Comparison of ENCODE assay signal across 31 mouse cellular contexts in the genomic region with DNA sequence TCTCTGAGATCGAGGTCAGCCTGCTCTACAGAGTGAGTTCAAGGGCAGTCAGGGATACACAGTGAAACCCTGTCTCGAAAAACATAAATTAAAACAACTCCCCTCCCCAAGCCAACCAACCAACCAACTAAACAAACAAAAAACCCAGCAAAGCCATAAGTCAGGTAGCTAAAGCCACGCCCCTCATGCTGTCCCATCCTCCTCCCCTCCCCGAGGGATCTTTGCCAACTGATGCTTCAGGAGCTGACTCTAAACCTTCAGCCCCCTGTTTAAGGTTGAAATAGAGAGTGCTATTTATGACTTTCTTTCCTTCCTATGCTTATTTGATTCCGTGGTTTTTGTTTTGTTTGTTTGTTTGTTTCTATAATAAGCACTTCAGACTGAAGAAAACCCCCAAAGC. TPM values are rescaled to one million over a fixed set of nuclear protein-coding genes. Genes with fewer than 3 reads are reported as not detected.
DNase-seq lines count a peak whose midpoint lies in the region; ATAC-seq and TF ChIP-seq lines count a peak whose summit lies in the region.
"Had no signal": no experiment of that assay in that cellular context is flagged by ENCODE, and none has a peak within 500 bp of the region (broad histone marks: within the 10 kb centered on the region; RNA-seq: fewer than 3 reads in every experiment).

No protein-coding gene starts in this region.

- peaks cover 45% of the 10 kb centered on the region for H3K4me1 ChIP-seq in cerebellum, adult 2 months (ENCODE audit: control insufficient read depth, insufficient read depth, low read length)
- H3K4me1 ChIP-seq in hindbrain, embryonic 15.5 days (replicated peaks), result peaks cover 51% of the 10 kb centered on the region
- H3K4me1 ChIP-seq in hindbrain, postnatal 0 days (ENCODE audit: insufficient read depth, low read length), result peaks cover 33% of the 10 kb centered on the region
- H3K4me1 ChIP-seq: embryonic facial prominence, embryonic 12.5 days; intestine, embryonic 15.5 days had no signal

- ATAC-seq in cerebellum, adult (ENCODE audit: insufficient number of reproducible peaks, low FRiP score, low TSS enrichment), result no peak
- no peak for ATAC-seq in hindbrain, embryonic 15.5 days (ENCODE audit: low FRiP score, low read depth)
- no peak for ATAC-seq in hindbrain, postnatal 0 days
- ATAC-seq: activated CD4-positive, CD25-positive, alpha-beta regulatory T cell, adult 4 months; forebrain, embryonic 14.5 days; forebrain, postnatal 0 days; intestine, embryonic 15.5 days had no signal

- H3K36me3 ChIP-seq in hindbrain, embryonic 15.5 days, result peaks cover 28% of the 10 kb centered on the region
- peaks cover 17% of the 10 kb centered on the region; the same call in 1 of the 2 replicates for H3K36me3 ChIP-seq in hindbrain, postnatal 0 days (ENCODE audit: insufficient read depth, low read length)

- peak; percentile 35 to 49 for DNase-seq in cerebellum, adult 2 months
- DNase-seq in cerebellum, postnatal 36 days, result no peak
- peak; percentile 48 to 52 for DNase-seq in cerebellum, postnatal 14 days
- DNase-seq in hindbrain, postnatal 0 days (ENCODE audit: low spot score), result no peak
- peak; percentile 58 for DNase-seq in brain, adult 2 months (ENCODE audit: low read depth, low spot score)
- DNase-seq: adrenal gland, adult 8-10 months; adrenal gland, postnatal 25 days; cerebellum, adult 11-12 months; forebrain, postnatal 0 days; gastrocnemius, adult 2 months; gastrocnemius, postnatal 14 days; heart, adult 11 months; kidney, adult 11 months had no signal

- 57% methylated on average over 5 of the region's 5 CpGs for WGBS in cerebellum, adult 2 months
- 92% methylated on average over 5 of the region's 5 CpGs for WGBS in hindbrain, embryonic 15.5 days
- WGBS in hindbrain, postnatal 0 days, result 93% methylated on average over 5 of the region's 5 CpGs

- no peak overlapping the region for H3K4me3 ChIP-seq in cerebellum, adult 2 months (replicated peaks; ENCODE audit: insufficient read depth, low read depth, low read length)
- H3K4me3 ChIP-seq in hindbrain, embryonic 15.5 days, result no peak overlapping the region
- no peak overlapping the region for H3K4me3 ChIP-seq in hindbrain, postnatal 0 days (ENCODE audit: low read length)
- H3K4me3 ChIP-seq: embryonic facial prominence, embryonic 12.5 days; embryonic facial prominence, embryonic 15.5 days; gastrocnemius, adult 2 months; intestine, embryonic 15.5 days had no signal

- H3K27ac ChIP-seq in cerebellum, adult 2 months (ENCODE audit: insufficient read depth, low read length), result peak overlapping the region; percentile 57
- 0 out of 2 replicates have a peak overlapping the region, but pooled peaks have one; percentile 3 for H3K27ac ChIP-seq in hindbrain, embryonic 15.5 days (replicated peaks)
- no peak overlapping the region for H3K27ac ChIP-seq in hindbrain, postnatal 0 days
- H3K27ac ChIP-seq: embryonic facial prominence, embryonic 12.5 days; embryonic facial prominence, embryonic 15.5 days; gastrocnemius, adult 2 months; hindbrain, embryonic 14.5 days; intestine, embryonic 15.5 days had no signal

- no peaks in the 10 kb centered on the region for H3K9me3 ChIP-seq in hindbrain, embryonic 15.5 days
- no peaks in the 10 kb centered on the region for H3K9me3 ChIP-seq in hindbrain, postnatal 0 days (ENCODE audit: low read length)
- H3K9me3 ChIP-seq: embryonic facial prominence, embryonic 12.5 days; embryonic facial prominence, embryonic 15.5 days; intestine, embryonic 15.5 days had no signal

- TF ChIP-seq CTCF in cerebellum, adult 2 months (IDR thresholded peaks at IDR 0.05; ENCODE audit: borderline replicate concordance, insufficient read depth, low read depth, low read length), result no peak
- TF ChIP-seq CTCF in hindbrain, postnatal 0 days (IDR thresholded peaks at IDR 0.05; ENCODE audit: low read depth), result no peak

- H3K4me2 ChIP-seq in hindbrain, embryonic 15.5 days, result no peak overlapping the region
- no peak overlapping the region for H3K4me2 ChIP-seq in hindbrain, postnatal 0 days (ENCODE audit: low read depth, low read length)
- H3K4me2 ChIP-seq: embryonic facial prominence, embryonic 12.5 days; embryonic facial prominence, embryonic 15.5 days; heart, embryonic 11.5 days; hindbrain, embryonic 14.5 days; intestine, embryonic 15.5 days had no signal

- H3K27me3 ChIP-seq in cerebellum, adult 2 months (ENCODE audit: control insufficient read depth, insufficient read depth, low read length), result no peaks in the 10 kb centered on the region
- H3K27me3 ChIP-seq in hindbrain, embryonic 15.5 days, result no peaks in the 10 kb centered on the region
- no peaks in the 10 kb centered on the region for H3K27me3 ChIP-seq in hindbrain, postnatal 0 days (ENCODE audit: insufficient read depth, low read length)
- H3K27me3 ChIP-seq: embryonic facial prominence, embryonic 12.5 days; embryonic facial prominence, embryonic 15.5 days; intestine, embryonic 15.5 days had no signal

- no peak for TF ChIP-seq POLR2A in cerebellum, adult 2 months (IDR thresholded peaks at IDR 0.05; ENCODE audit: borderline replicate concordance, insufficient read depth, low read length)

- no peak overlapping the region for H3K9ac ChIP-seq in hindbrain, embryonic 15.5 days
- no peak overlapping the region for H3K9ac ChIP-seq in hindbrain, postnatal 0 days (replicated peaks; ENCODE audit: low read length)
- H3K9ac ChIP-seq: embryonic facial prominence, embryonic 12.5 days; embryonic facial prominence, embryonic 15.5 days; forebrain, postnatal 0 days; intestine, embryonic 15.5 days had no signal

RNA-seq across cellular contexts. Expression of a gene that starts 32.1 kb away (rescaled TPM):
- 38.3 and 50.1 TPM in 2 replicates for polyA plus RNA-seq in cerebellum, adult 2 months (2012; rRNA removed)
- 5.2 and 6.3 TPM in 2 replicates for polyA plus RNA-seq in hindbrain, embryonic 15.5 days (2015; fragmentation: Nextera tagmentation; extraction: Ambion mirVana)
- total RNA-seq in hindbrain, postnatal 0 days (2014; rRNA removed), result 120 and 151 TPM in 2 replicates
- polyA plus RNA-seq in hindbrain, postnatal 0 days (2015; fragmentation: Nextera tagmentation; extraction: Ambion mirVana), result 3.5 and 3.6 TPM in 2 replicates

RNA-seq across cellular contexts. Expression of a gene that starts 39.9 kb away (rescaled TPM):
- 6.0 and 7.1 TPM in 2 replicates for polyA plus RNA-seq in cerebellum, adult 2 months (2012; rRNA removed)
- not detected in 2 replicates for polyA plus RNA-seq in hindbrain, embryonic 15.5 days (2015; fragmentation: Nextera tagmentation; extraction: Ambion mirVana)
- not detected in 2 replicates for total RNA-seq in hindbrain, postnatal 0 days (2014; rRNA removed)
- 0.43 TPM in 1 of 2 replicates, not detected in the other for polyA plus RNA-seq in hindbrain, postnatal 0 days (2015; fragmentation: Nextera tagmentation; extraction: Ambion mirVana)
- total RNA-seq: adrenal gland, adult 8-10 months; adrenal gland, postnatal 25 days; common myeloid progenitor, adult 5-6 weeks; ES-E14; forebrain, postnatal 0 days; gastrocnemius, adult 2 months; gastrocnemius, postnatal 14 days; gastrocnemius, postnatal 4 days; heart, adult 8-10 months; heart, postnatal 25 days; hematopoietic stem cell, adult 5-6 weeks had no signal
- polyA plus RNA-seq: activated CD4-positive, CD25-positive, alpha-beta regulatory T cell, adult 4 months; embryonic facial prominence, embryonic 12.5 days; embryonic facial prominence, embryonic 15.5 days; forebrain, embryonic 11.5 days; forebrain, embryonic 14.5 days; forebrain, postnatal 0 days; heart, embryonic 14.5 days; heart, postnatal 0 days; hindbrain, embryonic 14.5 days; intestine, embryonic 15.5 days had no signal

RNA-seq across cellular contexts. Expression of a gene that starts 40.0 kb away (rescaled TPM):
- 4.6 and 4.8 TPM in 2 replicates for polyA plus RNA-seq in cerebellum, adult 2 months (2012; rRNA removed)
- polyA plus RNA-seq in hindbrain, embryonic 15.5 days (2015; fragmentation: Nextera tagmentation; extraction: Ambion mirVana), result 11.0 and 13.2 TPM in 2 replicates
- total RNA-seq in hindbrain, postnatal 0 days (2014; rRNA removed), result 6.3 and 9.5 TPM in 2 replicates
- polyA plus RNA-seq in hindbrain, postnatal 0 days (2015; fragmentation: Nextera tagmentation; extraction: Ambion mirVana), result 11.9 and 12.7 TPM in 2 replicates

RNA-seq across cellular contexts. Expression of a gene that starts 55.1 kb away (rescaled TPM):
- polyA plus RNA-seq in cerebellum, adult 2 months (2012; rRNA removed), result 782 and 861 TPM in 2 replicates
- 135 and 141 TPM in 2 replicates for polyA plus RNA-seq in hindbrain, embryonic 15.5 days (2015; fragmentation: Nextera tagmentation; extraction: Ambion mirVana)
- 177 and 183 TPM in 2 replicates for total RNA-seq in hindbrain, postnatal 0 days (2014; rRNA removed)
- 162 and 167 TPM in 2 replicates for polyA plus RNA-seq in hindbrain, postnatal 0 days (2015; fragmentation: Nextera tagmentation; extraction: Ambion mirVana)

Comparison
In these comparisons a context has a peak if more than half of its experiments do, and no peak if none do; other contexts are left out.
1. DNase-seq: peak in cerebellum, adult 2 months (2 of 2), cerebellum, postnatal 14 days (2 of 2) and brain, adult 2 months (single experiment); none in cerebellum, postnatal 36 days (0 of 2) and hindbrain, postnatal 0 days (single experiment).